Mouse (Mus musculus): ENCODE results near the gene Megf9. TPM values are rescaled to one million over a fixed set of nuclear protein-coding genes. Genes with fewer than 3 reads are reported as not detected.

Megf9 gene
- polyA plus RNA-seq, 1 experiment from 2014 or later = 11.9 TPM

- H3K4me2 ChIP-seq (replicated peaks; ENCODE audit: low read depth, low read length) = no peak overlapping the region
- no peak overlapping the region for H3K9ac ChIP-seq (replicated peaks; ENCODE audit: low read length)
- H3K4me1 ChIP-seq (ENCODE audit: insufficient read depth, low read length) = no peaks in the 10 kb centered on the region; the same call in 1 of the 2 replicates
- WGBS = 54% methylated on average over 2 of the region's 2 CpGs
- H3K27me3 ChIP-seq (ENCODE audit: insufficient read depth, low read length) = no peaks in the 10 kb centered on the region
- no peak for ATAC-seq (ENCODE audit: low FRiP score, low TSS enrichment)
- no peak overlapping the region for H3K27ac ChIP-seq (ENCODE audit: low read length)
- no peaks in the 10 kb centered on the region for H3K36me3 ChIP-seq (ENCODE audit: insufficient read depth, low read length)
- no peaks in the 10 kb centered on the region for H3K9me3 ChIP-seq (ENCODE audit: low read length)
- no peak overlapping the region for H3K4me3 ChIP-seq (ENCODE audit: low read length)
These were observed 11.2 kb upstream of the Megf9 start for GRCm38 (mm10) chr4:70545869-70546542.

GRCm38 (mm10) chr4:70544390-70544789, 9.6 kb upstream of the Megf9 start:
- WGBS = 66% methylated on average over 3 of the region's 3 CpGs
- Histone ChIP-seq H3K4me2 (replicated peaks; ENCODE audit: low read depth, low read length) (no peak overlapping the region), H3K9ac (replicated peaks; ENCODE audit: low read length) (no peak overlapping the region), H3K27ac (ENCODE audit: low read length) (no peak overlapping the region), H3K4me3 (ENCODE audit: low read length) (no peak overlapping the region), H3K27me3 (ENCODE audit: insufficient read depth, low read length) (no peaks in the 10 kb centered on the region), H3K4me1 (ENCODE audit: insufficient read depth, low read length) (no peaks in the 10 kb centered on the region; the same call in 1 of the 2 replicates), H3K9me3 (ENCODE audit: low read length) (no peaks in the 10 kb centered on the region), H3K36me3 (ENCODE audit: insufficient read depth, low read length) (no peaks in the 10 kb centered on the region)
- ATAC-seq (ENCODE audit: low FRiP score, low TSS enrichment) = no peak

- Histone ChIP-seq H3K4me2 (replicated peaks; ENCODE audit: low read depth, low read length) (no peak overlapping the region), H3K4me1 (ENCODE audit: insufficient read depth, low read length) (no peaks in the 10 kb centered on the region; the same call in 1 of the 2 replicates), H3K27ac (ENCODE audit: low read length) (no peak overlapping the region), H3K4me3 (ENCODE audit: low read length) (no peak overlapping the region), H3K36me3 (ENCODE audit: insufficient read depth, low read length) (no peaks in the 10 kb centered on the region), H3K9me3 (ENCODE audit: low read length) (no peaks in the 10 kb centered on the region), H3K27me3 (ENCODE audit: insufficient read depth, low read length) (no peaks in the 10 kb centered on the region), H3K9ac (replicated peaks; ENCODE audit: low read length) (no peak overlapping the region)
- whole genome bisulfite sequencing = 57% methylated on average over 2 of the region's 2 CpGs
- ATAC-seq (ENCODE audit: low FRiP score, low TSS enrichment) = no peak
These were observed 7.6 kb upstream of the Megf9 start for GRCm38 (mm10) chr4:70542387-70542786.

- Histone ChIP-seq H3K4me2 (replicated peaks; ENCODE audit: low read depth, low read length) (no peak overlapping the region), H3K36me3 (ENCODE audit: insufficient read depth, low read length) (no peaks in the 10 kb centered on the region), H3K27ac (ENCODE audit: low read length) (no peak overlapping the region), H3K9ac (replicated peaks; ENCODE audit: low read length) (no peak overlapping the region), H3K4me1 (ENCODE audit: insufficient read depth, low read length) (peaks cover 9% of the 10 kb centered on the region), H3K27me3 (ENCODE audit: insufficient read depth, low read length) (no peaks in the 10 kb centered on the region), H3K4me3 (ENCODE audit: low read length) (no peak overlapping the region), H3K9me3 (ENCODE audit: low read length) (no peaks in the 10 kb centered on the region)
- no peak for ATAC-seq (ENCODE audit: low FRiP score, low TSS enrichment)
- WGBS = 81% methylated on average over 6 of the region's 6 CpGs
These were observed 5.9 kb upstream of the Megf9 start for GRCm38 (mm10) chr4:70540743-70541142.

- H3K9me3 ChIP-seq (ENCODE audit: low read length) = no peaks in the 10 kb centered on the region
- H3K9ac ChIP-seq (replicated peaks; ENCODE audit: low read length) = no peak overlapping the region
- no peaks in the 10 kb centered on the region for H3K27me3 ChIP-seq (ENCODE audit: insufficient read depth, low read length)
- no peak overlapping the region for H3K4me2 ChIP-seq (replicated peaks; ENCODE audit: low read depth, low read length)
- H3K36me3 ChIP-seq (ENCODE audit: insufficient read depth, low read length) = no peaks in the 10 kb centered on the region
- peak; percentile 22; the same call in 1 of the 2 replicates for ATAC-seq (ENCODE audit: low FRiP score, low TSS enrichment)
- H3K4me3 ChIP-seq (ENCODE audit: low read length) = no peak overlapping the region
- 14% methylated on average over 2 of the region's 2 CpGs for WGBS
- H3K27ac ChIP-seq (ENCODE audit: low read length) = 0 out of 2 replicates have a peak overlapping the region, but pooled peaks have one; percentile 90
- peaks cover 22% of the 10 kb centered on the region for H3K4me1 ChIP-seq (ENCODE audit: insufficient read depth, low read length)
These were observed 2.1 kb upstream of the Megf9 start for GRCm38 (mm10) chr4:70536661-70537580.

GRCm38 (mm10) chr4:70535711-70536311, 1.0 kb upstream of the Megf9 start:
- Histone ChIP-seq H3K4me3 (ENCODE audit: low read length) (peak overlapping the region; percentile 92), H3K27ac (ENCODE audit: low read length) (peak overlapping the region; percentile 90), H3K9me3 (ENCODE audit: low read length) (no peaks in the 10 kb centered on the region), H3K27me3 (ENCODE audit: insufficient read depth, low read length) (no peaks in the 10 kb centered on the region), H3K9ac (replicated peaks; ENCODE audit: low read length) (peak overlapping the region; percentile 90), H3K4me2 (replicated peaks; ENCODE audit: low read depth, low read length) (peak overlapping the region; percentile 70), H3K4me1 (ENCODE audit: insufficient read depth, low read length) (peaks cover 24% of the 10 kb centered on the region), H3K36me3 (ENCODE audit: insufficient read depth, low read length) (no peaks in the 10 kb centered on the region)
- ATAC-seq (ENCODE audit: low FRiP score, low TSS enrichment) = 0 out of 2 replicates have a peak, but pooled peaks have one; percentile 1
- WGBS = 6% methylated on average over 7 of the region's 7 CpGs

GRCm38 (mm10) chr4:70535289-70535688, 494 bp upstream of the Megf9 start:
- peak; percentile 63 for ATAC-seq (ENCODE audit: low FRiP score, low TSS enrichment)
- Histone ChIP-seq H3K4me3 (ENCODE audit: low read length) (peak overlapping the region; percentile 92), H3K9ac (replicated peaks; ENCODE audit: low read length) (peak overlapping the region; percentile 90), H3K36me3 (ENCODE audit: insufficient read depth, low read length) (no peaks in the 10 kb centered on the region), H3K4me1 (ENCODE audit: insufficient read depth, low read length) (peaks cover 24% of the 10 kb centered on the region), H3K4me2 (replicated peaks; ENCODE audit: low read depth, low read length) (peak overlapping the region; percentile 70), H3K9me3 (ENCODE audit: low read length) (no peaks in the 10 kb centered on the region), H3K27me3 (ENCODE audit: insufficient read depth, low read length) (no peaks in the 10 kb centered on the region), H3K27ac (ENCODE audit: low read length) (peak overlapping the region; percentile 90)
- under 1% methylated on average over 18 of the region's 18 CpGs for WGBS

GRCm38 (mm10) chr4:70534078-70534890, 511 bp downstream of the Megf9 start:
- Histone ChIP-seq H3K4me1 (ENCODE audit: insufficient read depth, low read length) (peaks cover 24% of the 10 kb centered on the region), H3K4me3 (ENCODE audit: low read length) (peak overlapping the region; percentile 92), H3K9me3 (ENCODE audit: low read length) (no peaks in the 10 kb centered on the region), H3K27me3 (ENCODE audit: insufficient read depth, low read length) (no peaks in the 10 kb centered on the region), H3K36me3 (ENCODE audit: insufficient read depth, low read length) (no peaks in the 10 kb centered on the region), H3K27ac (ENCODE audit: low read length) (peak overlapping the region; percentile 73), H3K4me2 (replicated peaks; ENCODE audit: low read depth, low read length) (peak overlapping the region; percentile 77), H3K9ac (replicated peaks; ENCODE audit: low read length) (peak overlapping the region; percentile 89)
- peak; percentile 52 for ATAC-seq (ENCODE audit: low FRiP score, low TSS enrichment)
- WGBS = under 1% methylated on average over 59 of the region's 66 CpGs

All from kidney, embryonic 16.5 days (tissue).